Mouse (Mus musculus) heart, embryonic 16.5 days (tissue): ENCODE measurements at regions not wholly inside any gene's neighbourhood (a gene's known extent, or its start where the extent isn't known, plus 50 kb on each side); places are given as distances from the start of the nearest gene placed in this dataset.
"Not testable (repeated sequence)": the region's sequence is repeated elsewhere in the genome, so short reads cannot be mapped to it uniquely, and the experiment has no call there.

Experiments
- ATAC-seq: fragments of 200-750 bp; cut with Nextera tagmentation; replicated peaks from 2 replicates; pipeline ENCODE4 v1.8.0; 2017; ENCODE audit warnings: moderate number of reproducible peaks; ENCODE audit not compliant: insufficient read depth, low FRiP score; ENCODE audit errors: extremely low read depth
- H3K27ac ChIP-seq: fragments of 300-500 bp; sonication (generic); 2 replicates; pipeline ENCODE4 v1.5.1; 2014; ENCODE audit warnings: mild to moderate bottlenecking, low read length, control low read depth, moderate library complexity
- H3K27me3 ChIP-seq: fragments of 300-500 bp; sonication (generic); 2 replicates; pipeline ENCODE4 v1.6.1; 2014; ENCODE audit warnings: low read length, mixed read lengths; ENCODE audit not compliant: control insufficient read depth, insufficient read depth
- H3K36me3 ChIP-seq: fragments of 300-500 bp; sonication (generic); 2 replicates; pipeline ENCODE4 v1.6.1; 2014; ENCODE audit not compliant: control insufficient read depth, insufficient read depth
- H3K4me1 ChIP-seq: fragments of 300-500 bp; sonication (generic); 2 replicates; pipeline ENCODE4 v1.6.1; 2014; ENCODE audit warnings: low read length, mixed read lengths; ENCODE audit not compliant: control insufficient read depth, insufficient read depth
- H3K4me2 ChIP-seq: fragments of 300-500 bp; sonication (generic); 2 replicates; pipeline ENCODE4 v1.6.1; 2014; ENCODE audit warnings: low read depth, mild to moderate bottlenecking, control low read depth, low read length
- H3K4me3 ChIP-seq: fragments of 300-500 bp; sonication (generic); 2 replicates; pipeline ENCODE4 v1.5.1; 2014; ENCODE audit warnings: mild to moderate bottlenecking, control low read depth, low read length
- H3K9ac ChIP-seq: fragments of 300-500 bp; sonication (generic); 2 replicates; pipeline ENCODE4 v1.6.1; 2014; ENCODE audit warnings: low read length, control low read depth
- H3K9me3 ChIP-seq: fragments of 300-500 bp; sonication (generic); replicated peaks from 2 replicates; pipeline ENCODE4 v1.6.1; 2016; ENCODE audit warnings: low read length; ENCODE audit not compliant: control insufficient read depth
- WGBS: fragments of 180-500 bp; shearing (Covaris S2); extraction: QIAGEN DNeasy Blood & Tissue Kit; methylation state at CpG from one replicate; pipeline ENCODE4 v1.1.7; 2014; 5-methylcytosine and 5-hydroxymethylcytosine counted together

GRCm38 (mm10) chr11:16602947-16603346 is 94.7 kb upstream of the Sec61g start:
- Histone ChIP-seq H3K27me3 (no peaks in the 10 kb centered on the region), H3K4me2 (no peak overlapping the region), H3K27ac (no peak overlapping the region), H3K9me3 (0 out of 2 replicates have a peak, but pooled peaks cover 3% of the 10 kb centered on the region), H3K4me1 (no peaks in the 10 kb centered on the region), H3K4me3 (no peak overlapping the region), H3K36me3 (no peaks in the 10 kb centered on the region), H3K9ac (no peak overlapping the region)
- ATAC-seq, result no peak
- WGBS, result 77% methylated on average over 3 of the region's 3 CpGs

GRCm38 (mm10) chr11:16606435-16607214 is 98.3 kb upstream of the Sec61g start:
- H3K27ac ChIP-seq, result no peak overlapping the region
- H3K36me3 ChIP-seq, result no peaks in the 10 kb centered on the region
- no peaks in the 10 kb centered on the region for H3K4me1 ChIP-seq
- H3K9ac ChIP-seq, result no peak overlapping the region
- H3K27me3 ChIP-seq, result no peaks in the 10 kb centered on the region
- no peak overlapping the region for H3K4me3 ChIP-seq
- ATAC-seq, result no peak
- H3K9me3 ChIP-seq, result no peaks in the 10 kb centered on the region
- 58% methylated on average over 7 of the region's 7 CpGs for WGBS
- no peak overlapping the region for H3K4me2 ChIP-seq

- H3K4me3 ChIP-seq, H3K9ac ChIP-seq, H3K4me2 ChIP-seq, H3K27me3 ChIP-seq, H3K27ac ChIP-seq, ATAC-seq, H3K36me3 ChIP-seq, H3K4me1 ChIP-seq, H3K9me3 ChIP-seq: not testable (repeated sequence)
- WGBS, result 90% methylated on average over 3 of the region's 3 CpGs
Observed at GRCm38 (mm10) chr11:16607900-16608422, 99.7 kb upstream of the Sec61g start.

- Histone ChIP-seq H3K9me3 (0 out of 2 replicates have a peak, but pooled peaks cover 2% of the 10 kb centered on the region), H3K9ac (no peak overlapping the region), H3K4me3 (no peak overlapping the region), H3K27ac (no peak overlapping the region), H3K36me3 (no peaks in the 10 kb centered on the region), H3K4me2 (no peak overlapping the region), H3K4me1 (no peaks in the 10 kb centered on the region), H3K27me3 (no peaks in the 10 kb centered on the region)
- WGBS, result 49% methylated on average over 2 of the region's 2 CpGs
- ATAC-seq, result no peak
Observed at GRCm38 (mm10) chr11:16611741-16612140, 103.5 kb upstream of the Sec61g start.

- H3K27ac ChIP-seq, result no peak overlapping the region
- H3K4me3 ChIP-seq, result no peak overlapping the region
- no peaks in the 10 kb centered on the region for H3K4me1 ChIP-seq
- WGBS, result 63% methylated on average over 3 of the region's 3 CpGs
- no peak for ATAC-seq
- no peak overlapping the region for H3K9ac ChIP-seq
- H3K4me2 ChIP-seq, result no peak overlapping the region
- no peaks in the 10 kb centered on the region for H3K27me3 ChIP-seq
- H3K36me3 ChIP-seq, result no peaks in the 10 kb centered on the region
- H3K9me3 ChIP-seq, result 0 out of 2 replicates have a peak, but pooled peaks cover 2% of the 10 kb centered on the region
Observed at GRCm38 (mm10) chr11:16612524-16612923, 104.2 kb upstream of the Sec61g start.

GRCm38 (mm10) chr11:16619736-16620135 is 111.5 kb upstream of the Sec61g start:
- no peak for ATAC-seq
- Histone ChIP-seq H3K27ac (no peak overlapping the region), H3K4me1 (no peaks in the 10 kb centered on the region), H3K9me3 (no peaks in the 10 kb centered on the region), H3K36me3 (no peaks in the 10 kb centered on the region), H3K27me3 (no peaks in the 10 kb centered on the region), H3K4me2 (no peak overlapping the region), H3K4me3 (no peak overlapping the region), H3K9ac (no peak overlapping the region)
- WGBS, result 67% methylated on average over 1 of the region's 1 CpGs

- Histone ChIP-seq H3K4me3 (no peak overlapping the region), H3K4me1 (no peaks in the 10 kb centered on the region), H3K9ac (no peak overlapping the region), H3K4me2 (no peak overlapping the region), H3K27me3 (no peaks in the 10 kb centered on the region), H3K27ac (no peak overlapping the region), H3K36me3 (no peaks in the 10 kb centered on the region), H3K9me3 (no peaks in the 10 kb centered on the region)
- no peak for ATAC-seq
- 69% methylated on average over 2 of the region's 2 CpGs for WGBS
Observed at GRCm38 (mm10) chr11:16623694-16624093, 115.4 kb upstream of the Sec61g start.

- H3K27me3 ChIP-seq, result no peaks in the 10 kb centered on the region
- H3K4me1 ChIP-seq, result no peaks in the 10 kb centered on the region
- no peak overlapping the region for H3K4me2 ChIP-seq
- no peak overlapping the region for H3K27ac ChIP-seq
- no peak overlapping the region for H3K9ac ChIP-seq
- no peaks in the 10 kb centered on the region for H3K36me3 ChIP-seq
- no peak for ATAC-seq
- H3K9me3 ChIP-seq, result no peaks in the 10 kb centered on the region
- 68% methylated on average over 7 of the region's 7 CpGs for WGBS
- no peak overlapping the region for H3K4me3 ChIP-seq
Observed at GRCm38 (mm10) chr11:16627294-16628085, 119.2 kb upstream of the Sec61g start.
